8 mouse cellular contexts compared by ENCODE assay signal in genomic region chr4:109000961-109001360, GRCm38 (mm10). TPM values are rescaled to one million over a fixed set of nuclear protein-coding genes. Genes with fewer than 3 reads are reported as not detected.
A peak's percentile ranks its signal among the peaks of the same experiment; 100 is the strongest.
DNase-seq lines count a peak whose midpoint lies in the region; ATAC-seq and TF ChIP-seq lines count a peak whose summit lies in the region.

No protein-coding gene starts in this region.

- POLR2A ChIA-PET in Patski (lab: Charles Lee): no interaction called here

- WGBS in heart, embryonic 16.5 days: under 1% methylated on average over 18 of the region's 18 CpGs
- WGBS in forebrain, embryonic 12.5 days: under 1% methylated on average over 18 of the region's 18 CpGs
- whole genome bisulfite sequencing in liver, embryonic 12.5 days (ENCODE audit: insufficient replicate concordance): 0% methylated on average over 18 of the region's 18 CpGs

- TF ChIP-seq CTCF in Patski (IDR thresholded peaks at IDR 0.05): no peak

- DNase-seq in heart, adult 11 months: no peak
- DNase-seq in Patski (ENCODE audit: low read depth, low spot score): no peak
- peak; percentile 9 for DNase-seq in telencephalon, adult 2 months (ENCODE audit: low read depth, low spot score)
- no peak for DNase-seq in retina, embryonic 14.5 days (ENCODE audit: low spot score)
- DNase-seq in lung, postnatal 14 days: no peak

- H3K9me3 ChIP-seq in heart, embryonic 16.5 days (replicated peaks; ENCODE audit: control insufficient read depth, low read length): no peaks in the 10 kb centered on the region
- H3K9me3 ChIP-seq in forebrain, embryonic 12.5 days: no peaks in the 10 kb centered on the region
- no peaks in the 10 kb centered on the region for H3K9me3 ChIP-seq in liver, embryonic 12.5 days (replicated peaks)

- peak; percentile 4; the same call in 1 of the 2 replicates for ATAC-seq in heart, embryonic 16.5 days (replicated peaks; ENCODE audit: extremely low read depth, insufficient read depth, low FRiP score)
- ATAC-seq in Patski: peak; percentile 41
- ATAC-seq in forebrain, embryonic 12.5 days (ENCODE audit: low FRiP score): no peak
- ATAC-seq in liver, embryonic 12.5 days: peak; percentile 41

- H3K27me3 ChIP-seq in heart, embryonic 16.5 days (ENCODE audit: control insufficient read depth, insufficient read depth, low read length): no peaks in the 10 kb centered on the region
- no peaks in the 10 kb centered on the region for H3K27me3 ChIP-seq in Patski
- H3K27me3 ChIP-seq in forebrain, embryonic 12.5 days: no peaks in the 10 kb centered on the region
- H3K27me3 ChIP-seq in liver, embryonic 12.5 days (replicated peaks): no peaks in the 10 kb centered on the region; the same call in 1 of the 2 replicates

- peak overlapping the region; percentile 96 for H3K27ac ChIP-seq in heart, embryonic 16.5 days (ENCODE audit: low read length)
- peak overlapping the region; percentile 80 for H3K27ac ChIP-seq in forebrain, embryonic 12.5 days
- peak overlapping the region; percentile 93 for H3K27ac ChIP-seq in liver, embryonic 12.5 days

- in situ Hi-C loops in Patski (cut with MboI; ENCODE audit: low pct_unique_long_range_greater_than_20kb): no loop called here

- peaks cover 5% of the 10 kb centered on the region for H3K36me3 ChIP-seq in heart, embryonic 16.5 days (ENCODE audit: control insufficient read depth, insufficient read depth)
- H3K36me3 ChIP-seq in forebrain, embryonic 12.5 days (replicated peaks): 0 out of 2 replicates have a peak, but pooled peaks cover 3% of the 10 kb centered on the region
- peaks cover 15% of the 10 kb centered on the region for H3K36me3 ChIP-seq in liver, embryonic 12.5 days

- H3K4me2 ChIP-seq in heart, embryonic 16.5 days (ENCODE audit: low read depth, low read length): peak overlapping the region; percentile 94
- H3K4me2 ChIP-seq in forebrain, embryonic 12.5 days: peak overlapping the region; percentile 92
- peak overlapping the region; percentile 87 for H3K4me2 ChIP-seq in liver, embryonic 12.5 days

- peak overlapping the region; percentile 96 for H3K4me3 ChIP-seq in heart, embryonic 16.5 days (ENCODE audit: low read length)
- H3K4me3 ChIP-seq in forebrain, embryonic 12.5 days (replicated peaks): peak overlapping the region; percentile 66
- H3K4me3 ChIP-seq in liver, embryonic 12.5 days: peak overlapping the region; percentile 88

- peak overlapping the region; percentile 97 for H3K9ac ChIP-seq in heart, embryonic 16.5 days (ENCODE audit: low read length)
- H3K9ac ChIP-seq in forebrain, embryonic 12.5 days: peak overlapping the region; percentile 74
- H3K9ac ChIP-seq in liver, embryonic 12.5 days: peak overlapping the region; percentile 83

- H3K4me1 ChIP-seq in heart, embryonic 16.5 days (ENCODE audit: control insufficient read depth, insufficient read depth, low read length): peaks cover 17% of the 10 kb centered on the region
- peaks cover 20% of the 10 kb centered on the region for H3K4me1 ChIP-seq in forebrain, embryonic 12.5 days
- H3K4me1 ChIP-seq in liver, embryonic 12.5 days: peaks cover 31% of the 10 kb centered on the region

- CTCF ChIA-PET in Patski (lab: Charles Lee): interaction anchor here (3.9 kb wide), 1 partner anchor 14 kb away, joined by 16 read pairs; no protein-coding TSS in a partner anchor

RNA-seq across cellular contexts. Expression of gene Nrd1, which starts 0.5 kb away (rescaled TPM):
- 48.2 and 50.2 TPM in 2 replicates for polyA plus RNA-seq in heart, embryonic 16.5 days (2015; fragmentation: Nextera tagmentation; extraction: Ambion mirVana)
- 84.6 TPM for polyA plus RNA-seq in Patski (2021)
- 103 and 112 TPM in 2 replicates for polyA plus RNA-seq in forebrain, embryonic 12.5 days (2016; fragmentation: Nextera tagmentation; extraction: Ambion mirVana)
- 55.3 and 56.0 TPM in 2 replicates for polyA plus RNA-seq in liver, embryonic 12.5 days (2016; fragmentation: Nextera tagmentation; extraction: Ambion mirVana)
